Mouse (Mus musculus) neural tube, embryonic 15.5 days (tissue): ENCODE results near the gene Vrk1. TPM values are rescaled to one million over a fixed set of nuclear protein-coding genes. Genes with fewer than 3 reads are reported as not detected.

Source experiments
- ATAC-seq: fragments of 200-750 bp; cut with Nextera tagmentation; 2 replicates; pipeline ENCODE4 v1.8.0; 2017; ENCODE audit warnings: mild to moderate bottlenecking, moderate TSS enrichment, moderate library complexity; ENCODE audit not compliant: low FRiP score
- H3K27ac ChIP-seq: fragments of 300-500 bp; sonication (generic); replicated peaks from 2 replicates; pipeline ENCODE4 v1.5.1; 2015; ENCODE audit warnings: mild to moderate bottlenecking, inconsistent platforms
- H3K27me3 ChIP-seq: fragments of 300-500 bp; sonication (generic); replicated peaks from 2 replicates; pipeline ENCODE4 v1.6.1; 2015; ENCODE audit warnings: inconsistent platforms
- H3K36me3 ChIP-seq: fragments of 300-500 bp; sonication (generic); 2 replicates; pipeline ENCODE4 v1.6.1; 2015; ENCODE audit warnings: inconsistent platforms
- H3K4me1 ChIP-seq: fragments of 300-500 bp; sonication (generic); 2 replicates; pipeline ENCODE4 v1.6.1; 2015; ENCODE audit warnings: inconsistent platforms
- H3K4me2 ChIP-seq: fragments of 300-500 bp; sonication (generic); 2 replicates; pipeline ENCODE4 v1.6.1; 2015; ENCODE audit warnings: inconsistent platforms, mild to moderate bottlenecking, moderate library complexity
- H3K4me3 ChIP-seq: fragments of 300-500 bp; sonication (generic); replicated peaks from 2 replicates; pipeline ENCODE4 v1.5.1; 2015; ENCODE audit warnings: mild to moderate bottlenecking, inconsistent platforms
- H3K9ac ChIP-seq: fragments of 300-500 bp; sonication (generic); replicated peaks from 2 replicates; pipeline ENCODE4 v1.6.1; 2015; ENCODE audit warnings: mild to moderate bottlenecking, inconsistent platforms
- H3K9me3 ChIP-seq: fragments of 300-500 bp; sonication (generic); replicated peaks from 2 replicates; pipeline ENCODE4 v1.6.1; 2016; ENCODE audit warnings: inconsistent platforms
- WGBS: fragments of 180-500 bp; shearing (Covaris S2); methylation state at CpG from one replicate; pipeline ENCODE4 v1.1.7; 2015; ENCODE audit warnings: mixed read lengths; 5-methylcytosine and 5-hydroxymethylcytosine counted together
- polyA plus RNA-seq: library from polyadenylated mRNA; unstranded; fragments of >200 nt; fragmentation: Nextera tagmentation; extraction: Ambion mirVana; gene quantifications from 2 replicates; pipeline ENCODE4 v1.2.1, GENCODE M21; 2015

Gene Vrk1
- polyA plus RNA-seq, 1 experiment from 2014 or later = 24.8 TPM

DNA sequence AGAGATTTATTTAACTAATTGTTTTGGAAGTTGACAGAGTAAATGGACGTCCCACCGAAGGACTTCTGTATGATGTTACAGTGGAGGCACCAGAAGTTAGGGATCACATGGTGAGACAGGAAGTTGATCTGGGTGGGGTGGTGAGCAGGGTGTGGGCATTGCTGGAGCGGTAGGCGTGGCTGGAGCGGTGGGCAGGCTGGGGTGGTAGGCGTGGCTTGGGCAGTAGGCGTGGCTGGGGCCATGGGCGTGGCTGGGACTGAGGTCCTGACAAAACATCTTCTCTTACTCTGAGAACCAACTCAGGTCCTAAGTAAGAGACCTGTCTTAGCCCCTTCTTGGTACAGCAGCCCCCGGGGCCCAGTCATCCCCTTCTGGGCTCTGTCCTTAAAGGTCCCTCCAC lies 84.8 kb downstream of the Vrk1 start:
- H3K36me3 ChIP-seq = no peaks in the 10 kb centered on the region
- ATAC-seq = no peak

DNA sequence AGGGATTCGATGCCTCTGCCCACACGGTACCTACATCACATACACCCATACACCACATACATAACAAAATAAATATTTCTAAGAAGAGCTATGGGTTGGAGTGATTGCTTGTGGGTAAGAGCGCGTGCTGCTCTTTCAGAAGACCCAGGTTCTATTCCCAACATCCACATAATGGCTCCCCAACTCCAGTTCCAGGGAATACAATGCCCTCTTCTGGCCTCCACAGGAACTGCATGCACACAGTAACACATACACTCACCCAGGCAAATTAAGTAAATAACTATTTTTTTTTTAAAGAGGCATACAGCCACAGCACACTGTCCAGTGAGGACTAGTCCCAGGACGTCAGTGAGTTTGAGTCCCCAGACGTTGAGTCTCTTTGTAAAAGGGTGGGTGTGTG lies 92.0 kb downstream of the Vrk1 start:
- peaks cover 20% of the 10 kb centered on the region for H3K4me1 ChIP-seq
- no peak for ATAC-seq
- H3K9ac ChIP-seq = no peak overlapping the region
- no peak overlapping the region for H3K4me2 ChIP-seq
- no peaks in the 10 kb centered on the region for H3K36me3 ChIP-seq
- H3K4me3 ChIP-seq = no peak overlapping the region
- WGBS = 98% methylated on average over 6 of the region's 6 CpGs
- no peaks in the 10 kb centered on the region for H3K27me3 ChIP-seq
- H3K9me3 ChIP-seq = no peaks in the 10 kb centered on the region
- H3K27ac ChIP-seq = no peak overlapping the region

More for the DNA sequence above, 84.8 kb downstream of the Vrk1 start:
- no peak overlapping the region for H3K9ac ChIP-seq
- WGBS = 98% methylated on average over 9 of the region's 9 CpGs
- H3K4me3 ChIP-seq = no peak overlapping the region
- H3K9me3 ChIP-seq = no peaks in the 10 kb centered on the region
- no peak overlapping the region for H3K4me2 ChIP-seq
- no peaks in the 10 kb centered on the region for H3K27me3 ChIP-seq
- H3K4me1 ChIP-seq = peaks cover 6% of the 10 kb centered on the region; the same call in 1 of the 2 replicates
- H3K27ac ChIP-seq = no peak overlapping the region

DNA sequence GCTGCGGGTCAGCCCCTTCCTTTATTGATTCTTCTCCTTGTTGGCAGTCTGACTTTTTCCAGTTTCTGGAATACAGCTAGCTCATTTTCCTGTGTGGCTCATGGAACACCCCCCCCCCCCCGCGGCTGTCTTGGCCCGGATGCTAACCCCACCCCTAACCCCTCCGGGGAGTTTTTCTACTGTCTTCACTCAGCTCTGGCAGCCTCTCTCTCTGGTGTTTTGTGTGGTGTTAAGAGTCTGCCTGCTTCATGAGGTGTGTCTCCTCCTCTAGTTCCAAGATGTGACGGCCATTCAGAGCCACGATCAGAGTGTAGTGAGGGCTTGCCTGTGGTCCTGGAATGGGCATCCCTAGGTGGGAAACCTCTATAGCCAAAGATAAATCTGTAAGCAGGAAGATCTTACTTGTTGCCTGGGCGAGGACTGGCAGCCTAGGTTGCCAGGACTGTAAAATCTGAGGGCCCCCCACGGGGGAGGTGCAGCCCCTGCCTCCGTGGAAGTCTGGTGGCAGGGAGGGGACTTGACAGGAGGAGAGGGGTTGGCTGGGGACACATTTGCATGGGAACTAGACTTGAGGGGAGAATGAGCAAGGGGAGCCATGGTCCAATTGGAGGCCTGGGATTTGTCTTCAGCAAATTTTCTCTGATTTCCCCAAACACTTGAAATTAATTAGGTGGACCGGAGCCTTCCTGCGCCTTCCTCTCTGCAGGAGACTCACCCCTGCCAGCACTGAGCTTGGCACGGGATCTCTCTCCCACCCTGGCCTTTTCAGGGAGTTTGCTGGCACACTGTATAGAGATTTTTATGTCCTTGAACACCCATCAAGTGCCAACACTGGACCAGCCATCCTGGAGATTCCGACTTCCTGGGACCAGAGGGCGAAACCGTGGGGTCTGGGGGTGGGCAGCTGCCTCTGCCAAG lies 93.0 kb downstream of the Vrk1 start:
- Histone ChIP-seq H3K9me3 (no peaks in the 10 kb centered on the region), H3K27ac (peak overlapping the region; percentile 67), H3K4me2 (peak overlapping the region; percentile 2; the same call in 1 of the 2 replicates), H3K4me3 (no peak overlapping the region), H3K9ac (no peak overlapping the region), H3K4me1 (peaks cover 20% of the 10 kb centered on the region), H3K27me3 (no peaks in the 10 kb centered on the region), H3K36me3 (no peaks in the 10 kb centered on the region)
- 43% methylated on average over 16 of the region's 16 CpGs for WGBS
- peak; percentile 73 for ATAC-seq

DNA sequence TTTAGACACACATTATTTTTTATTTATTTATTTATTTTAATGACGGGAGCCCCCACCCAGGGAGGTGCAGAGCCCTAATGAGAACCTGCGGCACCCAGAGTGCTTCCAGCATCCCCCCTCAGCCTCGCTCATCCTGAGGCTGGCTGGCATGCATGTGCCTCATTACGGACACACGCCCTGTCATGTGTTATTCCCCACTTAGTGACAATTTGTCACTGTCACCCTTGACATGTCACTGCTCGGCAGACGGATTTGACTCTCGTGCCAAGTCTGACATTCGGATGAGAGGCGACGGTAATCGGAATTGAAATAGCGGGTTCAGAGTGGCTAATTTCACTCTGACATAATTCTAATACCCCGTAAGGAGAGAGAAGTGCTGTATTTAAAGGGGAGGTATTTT lies 97.2 kb downstream of the Vrk1 start:
- no peak for ATAC-seq
- H3K36me3 ChIP-seq = no peaks in the 10 kb centered on the region
- H3K4me3 ChIP-seq = no peak overlapping the region
- no peak overlapping the region for H3K27ac ChIP-seq
- H3K27me3 ChIP-seq = no peaks in the 10 kb centered on the region
- no peaks in the 10 kb centered on the region for H3K9me3 ChIP-seq
- H3K4me2 ChIP-seq = no peak overlapping the region
- H3K9ac ChIP-seq = no peak overlapping the region
- H3K4me1 ChIP-seq = peaks cover 14% of the 10 kb centered on the region
- 66% methylated on average over 14 of the region's 14 CpGs for WGBS

DNA sequence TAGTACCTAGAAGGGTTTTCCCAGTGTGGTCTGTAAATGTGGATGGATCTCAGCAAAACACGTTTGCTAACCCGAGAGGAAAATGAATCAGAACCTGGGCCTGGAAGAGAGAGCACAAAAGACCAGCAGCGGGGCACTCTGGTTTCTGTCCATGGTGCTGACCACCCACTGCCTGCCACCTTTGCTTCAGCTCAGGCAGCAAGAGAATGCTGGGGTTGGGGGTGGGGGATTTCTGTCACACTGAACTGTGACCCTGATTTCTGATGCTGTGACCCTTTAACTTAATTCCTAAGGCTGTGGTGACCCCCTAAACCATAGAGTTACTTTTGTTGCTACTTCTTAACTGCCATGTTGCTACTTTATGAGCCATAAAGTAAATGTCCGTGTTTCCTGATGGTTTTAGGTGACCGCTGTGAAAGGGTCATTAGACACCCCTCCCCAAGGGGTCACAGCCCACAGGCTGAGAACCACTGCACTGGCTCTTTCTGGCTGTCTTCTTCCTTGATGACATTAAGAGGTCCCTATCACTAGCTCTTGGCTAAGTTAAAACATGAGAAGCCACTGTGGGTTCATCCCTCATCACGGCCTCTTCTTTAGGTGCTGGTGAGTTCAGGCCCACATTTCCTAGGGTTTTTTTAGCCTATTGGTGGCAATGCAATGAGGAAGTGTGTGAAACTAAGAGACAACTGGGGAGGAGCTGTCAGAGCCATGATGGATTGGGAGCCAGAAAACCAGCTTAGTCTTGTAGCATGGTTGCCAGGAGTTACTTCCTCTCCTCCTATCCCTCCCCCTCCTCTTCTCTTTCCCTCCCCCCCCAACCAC lies 105.3 kb downstream of the Vrk1 start:
- peaks cover 21% of the 10 kb centered on the region for H3K4me1 ChIP-seq
- H3K4me2 ChIP-seq = no peak overlapping the region
- WGBS = 12% methylated on average over 6 of the region's 6 CpGs
- H3K9ac ChIP-seq = no peak overlapping the region
- no peak overlapping the region for H3K4me3 ChIP-seq
- H3K36me3 ChIP-seq = no peaks in the 10 kb centered on the region
- no peaks in the 10 kb centered on the region for H3K9me3 ChIP-seq
- no peaks in the 10 kb centered on the region for H3K27me3 ChIP-seq
- no peak overlapping the region for H3K27ac ChIP-seq
- no peak for ATAC-seq

DNA sequence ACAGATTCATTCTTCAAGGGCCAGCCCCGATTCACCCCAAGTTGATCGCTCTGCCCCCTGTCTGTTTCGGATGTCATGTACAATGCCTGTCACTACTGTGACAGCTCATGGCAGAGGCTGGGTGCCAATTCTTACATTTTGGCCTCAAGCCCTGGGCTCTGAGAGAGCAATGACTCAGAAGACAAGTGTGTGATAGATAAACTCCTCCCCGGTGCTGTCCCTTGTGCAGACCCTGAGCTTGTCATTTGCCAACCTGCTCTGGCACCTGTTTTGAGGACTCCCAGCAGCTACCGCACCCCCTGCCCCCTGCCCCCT lies 105.8 kb downstream of the Vrk1 start:
- 37% methylated on average over 5 of the region's 5 CpGs for WGBS
- Histone ChIP-seq H3K9ac (no peak overlapping the region), H3K4me3 (no peak overlapping the region), H3K36me3 (no peaks in the 10 kb centered on the region), H3K4me1 (peaks cover 21% of the 10 kb centered on the region), H3K27me3 (no peaks in the 10 kb centered on the region), H3K9me3 (no peaks in the 10 kb centered on the region), H3K27ac (no peak overlapping the region), H3K4me2 (no peak overlapping the region)
- no peak for ATAC-seq

DNA sequence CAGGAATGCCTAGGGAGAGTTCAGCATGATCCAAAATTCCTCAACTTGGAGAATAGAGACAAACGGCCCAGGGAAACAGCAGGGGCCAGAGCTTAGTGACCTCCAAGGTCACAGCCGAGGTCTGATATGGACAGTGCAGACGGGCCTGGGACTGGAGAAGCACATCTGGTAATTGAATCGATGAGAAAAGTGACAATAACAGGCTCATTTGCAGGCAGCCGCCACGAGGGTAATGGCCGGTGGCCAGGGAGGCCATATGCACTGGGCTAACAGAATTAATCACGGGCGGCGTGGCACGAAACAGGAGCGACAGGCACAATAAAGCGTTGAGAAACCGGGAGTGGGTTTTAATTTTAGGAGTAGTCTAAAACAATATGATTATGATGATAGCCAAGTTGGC lies 113.2 kb downstream of the Vrk1 start:
- Histone ChIP-seq H3K4me2 (no peak overlapping the region), H3K4me1 (peaks cover 22% of the 10 kb centered on the region), H3K9me3 (no peaks in the 10 kb centered on the region), H3K27me3 (no peaks in the 10 kb centered on the region), H3K27ac (no peak overlapping the region), H3K4me3 (no peak overlapping the region), H3K9ac (no peak overlapping the region), H3K36me3 (no peaks in the 10 kb centered on the region)
- WGBS = 15% methylated on average over 14 of the region's 14 CpGs
- ATAC-seq = no peak

DNA sequence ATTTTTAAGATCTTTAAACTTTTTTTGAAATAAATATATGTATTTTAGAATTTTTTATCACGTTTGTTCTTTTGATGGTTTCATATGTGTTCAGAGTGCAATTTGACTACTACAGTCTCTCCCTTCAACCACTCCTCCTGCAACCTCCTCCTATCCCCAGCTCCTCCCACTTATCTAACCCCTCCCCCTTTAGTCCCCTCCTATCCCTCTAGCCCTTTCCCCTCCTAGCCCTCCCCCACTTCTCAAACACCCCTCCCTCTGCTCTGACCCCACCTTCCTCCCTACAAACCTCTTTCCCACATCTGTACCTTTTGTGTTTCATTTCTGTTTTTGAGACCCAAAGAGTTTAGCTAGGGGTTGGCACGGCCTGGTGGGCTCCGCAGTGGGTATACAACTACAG lies 114.6 kb downstream of the Vrk1 start:
- ATAC-seq = no peak
- no peak overlapping the region for H3K27ac ChIP-seq
- H3K4me3 ChIP-seq = no peak overlapping the region
- no peak overlapping the region for H3K9ac ChIP-seq
- H3K9me3 ChIP-seq = no peaks in the 10 kb centered on the region
- 93% methylated on average over 3 of the region's 3 CpGs for WGBS
- no peaks in the 10 kb centered on the region for H3K27me3 ChIP-seq
- no peaks in the 10 kb centered on the region for H3K36me3 ChIP-seq
- peaks cover 33% of the 10 kb centered on the region for H3K4me1 ChIP-seq
- no peak overlapping the region for H3K4me2 ChIP-seq

Other genes with a start within 250 kb of the Vrk1 start
- gene Papola, start 225.5 kb upstream of the Vrk1 start, polyA plus RNA-seq = 137 and 161 TPM in 2 replicates